Mouse (Mus musculus): ENCODE data around the gene B3glct.

B3glct gene

DNA sequence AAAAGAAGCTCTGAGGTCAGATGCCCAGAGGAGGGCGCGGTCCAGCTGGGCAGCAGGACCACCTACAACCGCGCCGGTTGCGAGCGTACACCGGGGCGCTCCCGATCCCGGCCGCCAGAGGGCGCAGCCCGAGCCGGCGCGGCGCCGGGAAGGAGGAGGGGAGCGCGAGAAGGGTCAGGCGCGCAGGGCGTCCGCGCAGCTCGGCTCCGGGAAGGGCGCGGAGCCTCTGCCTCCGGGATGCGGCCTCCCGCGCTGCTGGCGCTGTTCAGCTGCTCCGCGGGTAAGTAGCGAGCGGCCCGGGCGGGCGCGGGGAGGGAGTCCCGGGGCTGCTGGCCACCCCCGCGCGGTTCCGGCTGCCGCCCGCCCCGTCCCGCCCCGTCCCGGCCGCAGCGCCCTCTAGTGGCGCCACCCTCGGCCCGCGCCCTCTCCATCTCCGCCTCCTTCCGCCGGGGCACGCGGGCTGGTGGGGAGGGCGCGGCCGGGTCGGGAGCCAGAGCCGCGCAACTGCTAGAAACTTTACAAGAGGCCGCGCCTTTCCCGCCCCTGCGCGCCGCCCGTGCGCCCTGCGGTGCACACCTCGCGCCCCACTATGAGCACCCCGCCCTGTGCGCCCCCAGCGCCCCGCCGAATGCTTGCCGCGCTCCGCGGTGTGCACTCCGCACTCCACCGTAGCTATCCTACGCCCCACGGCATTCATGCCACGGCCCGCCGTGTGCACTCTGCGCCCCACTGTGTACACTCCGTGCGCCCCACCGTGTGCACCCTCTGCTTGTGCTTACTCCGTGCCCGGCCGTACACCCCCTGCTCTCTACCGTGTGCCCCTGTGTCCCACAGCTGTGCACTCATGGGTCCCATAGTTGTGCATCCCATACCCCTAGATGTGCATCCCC is at the start of gene B3glct:
B3glct (plus strand) TSS at position 131 of the 890 bp plus-strand sequence.
- peak; percentile 77 for DNase-seq (ENCODE audit: low spot score)

DNA sequence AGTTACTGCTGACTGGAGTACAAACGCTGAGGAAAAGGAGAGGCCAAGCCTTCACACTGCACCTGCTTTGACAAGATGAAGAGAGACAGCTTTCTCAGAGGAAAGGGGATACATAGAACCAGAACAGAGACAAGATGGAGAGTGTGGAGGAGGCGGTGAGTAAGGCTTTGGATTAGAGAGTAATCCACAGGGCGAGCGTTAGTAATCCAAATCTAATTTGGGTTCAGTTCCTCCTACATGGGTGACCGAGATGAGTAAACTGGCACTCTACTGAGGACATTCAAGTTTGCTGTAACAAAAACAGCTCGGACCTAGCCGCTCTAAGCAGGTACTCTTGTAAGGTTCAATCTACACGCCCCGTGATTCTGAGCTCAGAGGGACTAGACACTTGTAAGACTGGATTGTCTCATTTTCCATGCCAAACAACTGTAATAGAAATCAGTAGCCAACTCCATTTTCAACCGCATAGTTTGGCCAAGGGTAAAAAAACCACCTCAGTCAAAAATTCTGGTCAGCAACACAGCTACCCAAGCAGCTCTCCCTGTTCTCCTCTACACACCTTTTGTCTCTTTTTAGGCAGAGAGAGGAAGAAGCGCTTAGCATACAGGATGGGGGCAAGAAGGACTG is 43.5 kb upstream of the B3glct start:
- no peak for DNase-seq (ENCODE audit: low spot score)

DNA sequence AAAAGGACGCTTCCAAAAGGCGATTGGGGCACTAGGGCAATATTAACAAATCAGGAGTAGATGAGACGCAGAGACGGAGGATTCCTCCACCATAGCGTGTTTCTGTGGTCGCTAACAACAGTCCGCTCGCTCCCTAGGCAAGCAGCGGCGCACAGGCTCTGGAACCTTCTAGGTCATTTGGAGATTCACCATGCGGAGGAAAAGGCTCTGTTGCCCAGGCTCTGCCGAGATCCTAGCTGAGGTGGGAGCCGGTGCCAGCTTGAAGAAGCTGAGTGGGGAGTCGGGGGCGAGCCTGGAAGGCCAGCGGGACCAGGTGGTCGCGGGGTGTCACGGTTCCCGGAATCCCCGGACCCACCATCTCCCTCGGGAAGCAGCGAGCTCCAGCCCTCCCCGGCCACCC is 42.5 kb upstream of the B3glct start:
- DNase-seq (ENCODE audit: low spot score): no peak

DNA sequence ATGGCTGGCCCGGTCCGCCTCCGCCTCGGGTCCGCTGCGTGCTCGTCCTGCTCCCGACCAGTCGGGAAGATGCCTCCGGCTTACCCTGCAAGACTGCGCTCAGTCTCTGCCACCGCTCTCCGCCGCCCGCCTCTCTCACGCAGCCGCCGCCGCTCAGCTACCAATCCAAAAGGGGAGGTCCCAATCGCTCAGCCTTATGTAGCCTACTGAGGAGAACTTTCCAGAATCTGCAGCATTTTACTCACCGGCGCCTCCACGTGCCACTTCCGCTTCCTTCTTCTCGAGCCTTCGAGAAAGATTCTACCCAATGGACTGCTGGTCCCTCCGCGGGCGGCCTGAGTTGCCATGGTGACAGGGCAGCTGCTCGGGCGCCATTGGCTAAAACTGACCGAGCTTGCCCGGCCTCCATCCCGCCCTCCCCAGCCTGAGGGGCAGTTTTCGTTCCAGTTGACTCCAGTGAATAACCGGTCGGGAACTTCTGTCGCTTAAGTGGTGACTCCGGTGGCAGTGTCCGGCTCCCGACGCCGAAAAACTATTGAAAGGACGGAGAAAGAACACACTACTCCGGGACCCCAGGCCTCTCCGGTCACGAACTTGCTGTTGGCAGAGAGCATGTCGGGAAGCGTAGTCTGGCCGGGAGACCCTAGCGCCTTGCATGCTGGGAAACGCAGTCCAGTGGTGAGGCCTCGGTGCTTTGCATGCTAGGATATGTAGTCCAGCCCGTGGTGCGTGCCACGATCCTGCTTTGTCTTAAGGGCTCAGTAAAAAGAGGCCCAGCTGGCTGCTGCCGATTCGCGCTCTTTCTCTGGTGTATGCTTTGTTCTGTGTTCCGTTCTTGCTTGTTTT is 41.7 kb upstream of the B3glct start, which contains the start of gene Hsph1:
Hsph1 (minus strand) TSS at position 302 of the 846 bp plus-strand sequence.
- peak; percentile 98 for DNase-seq (ENCODE audit: low spot score)

DNA sequence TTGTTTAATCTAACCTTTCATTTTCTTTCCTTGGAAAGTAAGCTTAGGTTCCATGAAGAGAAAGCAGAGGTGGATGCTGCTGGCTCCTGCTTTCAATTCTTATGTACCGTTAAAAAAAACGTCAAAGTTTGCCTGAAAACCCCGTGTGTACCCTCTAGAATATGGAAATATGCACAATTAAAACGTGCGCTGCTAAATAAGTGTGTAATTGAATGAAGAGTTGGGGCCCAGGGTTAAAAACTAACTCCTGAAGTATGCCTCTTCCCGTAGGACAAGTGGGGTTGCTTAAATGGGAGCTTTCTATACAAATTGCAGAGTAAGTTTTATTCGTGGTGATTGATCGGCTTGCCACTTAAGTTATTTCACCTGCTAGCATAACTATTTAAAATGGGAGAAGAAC is 40.7 kb upstream of the B3glct start:
- DNase-seq (ENCODE audit: low spot score): no peak

DNA sequence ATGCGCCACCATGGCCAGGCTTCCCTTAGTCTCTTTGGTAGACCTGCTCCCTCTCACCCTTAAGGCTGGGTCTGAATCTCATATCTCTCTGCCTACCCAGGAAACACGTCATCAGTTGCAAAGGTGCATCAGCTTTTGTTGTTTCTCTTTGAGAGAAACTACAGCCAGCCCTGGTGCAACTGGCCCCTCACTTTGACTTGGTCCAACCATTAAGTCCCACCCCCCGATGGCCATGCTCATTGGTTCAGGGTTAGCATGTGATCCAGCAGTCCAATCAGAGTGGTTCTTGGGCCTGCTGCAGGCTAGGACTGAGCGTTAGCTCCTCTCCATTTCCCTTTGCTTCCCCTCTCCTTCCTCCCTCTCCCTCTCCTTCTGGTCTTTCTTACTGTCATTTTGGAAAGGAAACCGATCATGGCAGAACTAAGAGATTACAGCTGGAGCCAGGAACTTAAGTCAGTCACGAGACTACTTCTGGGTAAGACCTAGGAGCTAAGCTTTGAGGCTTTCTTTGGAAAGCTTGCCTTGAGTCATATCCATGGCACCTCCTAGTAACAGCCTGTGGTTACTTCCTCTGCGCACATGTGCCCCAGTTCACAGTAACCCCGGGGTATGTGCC is 36.6 kb upstream of the B3glct start:
- DNase-seq (ENCODE audit: low spot score): peak; percentile 73

DNA sequence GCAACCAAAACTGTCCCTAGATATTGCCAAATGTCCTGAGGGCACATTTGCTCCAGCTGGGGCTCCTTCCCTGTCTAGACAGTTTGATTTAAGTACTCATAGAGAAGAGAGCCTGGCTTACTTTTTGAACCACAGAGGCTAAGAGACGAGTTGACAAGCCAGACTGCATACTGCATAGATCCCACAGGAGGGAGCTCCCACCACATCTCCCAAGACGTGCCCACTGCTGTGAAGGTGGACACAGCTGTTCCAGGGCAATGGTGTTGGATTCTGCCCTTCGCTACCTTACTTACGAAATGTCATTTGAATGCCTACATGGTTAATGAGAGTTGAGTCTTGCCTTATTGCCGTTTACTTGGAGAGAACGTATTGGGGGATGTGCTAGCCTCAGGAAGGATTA is 35.7 kb upstream of the B3glct start:
- DNase-seq (ENCODE audit: low spot score): no peak

DNA sequence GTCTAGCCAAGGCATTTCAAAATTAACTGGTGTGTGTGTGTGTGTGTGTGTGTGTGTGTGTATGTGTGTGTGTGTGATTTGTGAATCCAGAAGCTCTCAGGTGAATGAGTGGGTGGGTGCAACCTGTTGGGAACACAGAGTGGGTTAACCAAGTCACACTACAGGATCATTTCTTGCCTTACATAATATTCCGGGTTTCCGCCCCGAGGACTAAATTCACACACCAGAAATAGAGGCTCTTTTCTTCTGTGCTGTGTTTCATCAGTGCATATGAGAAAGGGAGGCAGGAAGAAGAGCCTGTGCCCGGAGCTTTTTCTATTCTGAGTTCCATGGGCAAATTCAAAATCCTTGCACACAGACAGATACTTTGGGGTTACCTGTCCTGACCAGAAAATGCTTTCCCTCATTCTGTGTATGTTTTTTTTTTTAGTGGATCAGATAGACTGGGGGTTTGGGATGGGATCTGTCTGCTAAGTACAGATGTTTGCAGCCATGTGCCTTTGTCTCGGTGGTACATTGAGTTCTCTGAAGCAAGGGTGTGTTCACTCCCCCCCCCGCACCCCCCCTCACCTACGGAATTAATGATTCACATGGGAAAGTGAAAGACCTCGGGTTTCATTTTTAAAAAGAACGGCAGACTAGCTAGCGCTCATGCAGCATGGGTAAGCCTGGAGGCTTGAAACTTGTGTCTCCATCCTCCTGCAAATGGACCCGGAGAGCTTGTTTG is 35.1 kb upstream of the B3glct start:
- no peak for DNase-seq (ENCODE audit: low spot score)

DNA sequence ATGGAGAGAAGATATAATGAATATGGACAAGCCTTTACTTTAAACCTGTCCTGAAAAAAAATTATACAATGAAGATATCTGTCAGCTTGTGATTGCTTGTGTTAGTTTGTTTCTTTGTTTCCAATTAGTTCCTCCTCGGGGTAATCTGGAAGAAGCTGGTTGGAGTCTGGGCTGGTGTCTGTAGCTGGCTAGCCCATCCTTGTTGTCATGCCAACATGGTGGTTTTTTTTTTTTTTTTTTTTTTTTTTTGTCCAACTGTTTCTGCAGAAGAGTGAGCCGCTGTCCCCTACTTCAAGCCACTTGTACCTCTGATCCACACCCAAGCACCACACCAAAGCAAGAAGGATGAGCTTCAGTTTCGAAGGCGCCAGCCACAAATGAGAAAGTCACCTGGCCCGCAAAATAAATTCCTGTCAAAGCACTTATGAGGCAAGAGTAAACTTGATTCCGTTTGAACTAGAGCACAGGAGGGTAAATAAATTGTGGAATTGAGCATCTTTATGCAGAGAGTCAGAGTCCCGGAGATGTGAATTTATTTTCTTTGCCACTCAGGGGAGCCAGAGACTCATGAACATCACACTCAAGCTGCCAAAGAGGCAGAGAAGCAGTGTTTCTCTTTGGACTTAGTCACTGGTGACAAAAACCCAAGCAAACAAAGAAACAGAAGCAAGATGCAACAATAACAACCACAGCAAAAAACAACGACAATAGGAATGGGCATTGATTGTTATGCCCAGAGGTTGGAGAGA is 30.5 kb upstream of the B3glct start:
- DNase-seq (ENCODE audit: low spot score): no peak

DNA sequence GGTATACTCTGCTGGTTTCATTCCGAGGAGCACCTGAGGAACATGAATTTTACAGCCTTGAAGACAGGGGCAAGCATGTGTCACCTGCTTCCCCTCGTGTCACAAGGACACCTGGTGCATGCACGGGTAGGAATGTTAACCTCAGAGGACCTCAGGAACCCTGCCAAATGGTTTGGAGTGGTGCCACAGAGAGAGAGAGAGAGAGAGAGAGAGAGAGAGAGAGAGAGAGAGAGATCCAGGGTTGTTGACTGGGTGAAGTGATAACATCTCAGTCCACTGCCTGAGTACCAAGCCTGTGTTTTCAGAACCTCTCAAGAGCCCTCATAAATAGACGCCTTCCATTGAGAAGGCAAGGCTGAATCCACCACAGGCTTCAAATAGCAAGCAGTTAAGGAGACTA is 29.8 kb upstream of the B3glct start:
- no peak for DNase-seq (ENCODE audit: low spot score)

DNA sequence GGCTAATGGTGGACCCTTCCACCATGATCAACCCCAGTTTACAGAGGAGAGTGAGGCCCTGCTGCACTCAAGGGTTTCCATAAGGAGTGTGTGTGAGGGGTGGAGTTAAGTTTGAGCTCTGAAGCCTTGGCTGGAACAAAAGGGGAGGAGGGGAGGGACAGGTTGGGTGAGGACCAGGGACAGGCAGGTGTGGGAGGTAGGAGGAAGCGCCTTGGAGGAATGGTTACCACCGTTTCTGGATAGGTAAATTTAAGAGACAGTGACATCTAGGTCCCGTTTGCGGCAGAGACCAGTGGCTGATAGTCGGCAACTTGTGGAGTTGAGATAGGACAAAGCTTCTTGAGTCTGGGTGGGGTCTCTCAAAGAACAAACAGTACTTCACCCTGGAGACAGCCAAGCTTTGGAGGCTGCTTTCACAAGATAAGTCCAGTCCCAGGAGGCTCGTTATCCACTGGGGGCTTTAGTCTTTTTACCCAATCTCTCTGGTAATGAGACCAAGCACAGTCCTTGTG is 29.1 kb upstream of the B3glct start:
- DNase-seq (ENCODE audit: low spot score): peak; percentile 64

DNA sequence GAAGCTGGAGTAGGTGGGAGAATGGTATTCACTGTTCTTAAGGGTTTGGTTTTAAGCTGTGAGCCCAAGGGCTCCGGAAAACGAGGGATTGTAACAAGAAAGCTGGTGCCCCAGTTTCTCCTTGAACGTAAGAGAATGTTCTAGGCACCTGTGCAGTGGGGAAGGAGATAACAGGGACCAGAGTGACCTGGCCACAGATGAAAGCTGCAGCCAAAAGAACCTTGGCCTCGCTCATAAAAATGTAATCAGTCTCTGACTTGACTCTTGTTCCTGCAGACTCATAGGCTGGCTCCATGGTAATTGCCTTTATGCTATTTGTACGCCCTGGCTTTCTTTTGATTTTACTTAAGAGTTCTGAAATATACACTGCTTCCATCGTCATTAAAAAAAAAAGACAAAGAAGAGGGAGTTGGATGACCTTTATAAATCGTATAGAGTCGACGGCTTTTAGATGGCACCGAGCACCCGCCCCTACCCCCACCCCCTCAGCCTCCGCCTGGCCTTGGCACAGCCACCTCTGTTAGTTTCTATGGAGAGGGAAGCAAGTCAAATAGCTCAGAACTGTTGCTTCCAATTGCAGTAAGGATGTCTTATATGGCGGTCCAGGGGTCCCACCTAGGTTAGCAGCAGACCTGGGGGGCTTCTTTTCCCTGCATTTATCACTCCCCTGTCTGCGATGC is 28.4 kb upstream of the B3glct start:
- DNase-seq (ENCODE audit: low spot score): no peak

DNA sequence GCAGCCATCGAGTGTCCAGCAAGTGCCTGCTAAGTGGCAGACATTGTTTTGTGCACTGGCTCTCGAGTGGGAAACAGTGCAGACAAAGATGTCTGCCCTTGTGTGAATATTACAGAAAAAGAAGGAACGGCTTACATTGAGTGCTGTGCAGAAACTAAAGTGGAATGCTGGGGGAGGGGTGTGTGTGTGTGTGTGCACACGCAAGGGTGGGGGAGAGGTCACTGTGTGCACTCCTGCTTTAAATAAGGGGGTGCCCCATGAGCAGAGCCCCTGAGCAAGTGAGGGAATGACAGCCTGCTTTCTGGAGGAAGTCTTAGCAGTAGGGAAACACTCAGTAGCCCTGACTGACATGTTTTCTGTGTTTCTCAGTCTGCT is 27.9 kb upstream of the B3glct start:
- DNase-seq (ENCODE audit: low spot score): no peak

DNA sequence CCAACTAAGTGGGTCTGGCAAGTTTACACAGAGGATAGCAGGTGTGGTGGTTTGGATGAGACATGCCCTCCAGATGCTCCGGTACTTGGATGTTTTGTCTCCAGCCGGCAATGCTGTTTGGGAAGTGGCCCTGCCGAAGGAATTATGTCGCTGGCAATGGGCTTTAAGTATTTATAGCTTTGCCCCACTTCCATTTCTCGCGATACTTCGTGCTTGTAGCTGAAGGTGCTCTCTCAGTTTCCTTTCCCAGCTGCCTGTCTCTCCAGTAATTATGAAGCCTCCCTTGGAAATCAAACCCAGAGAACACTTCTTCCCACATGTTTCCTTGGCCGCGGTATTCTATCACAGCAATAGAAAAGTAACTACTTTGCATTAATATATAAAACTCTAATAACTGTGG is 22.4 kb upstream of the B3glct start:
- no peak for DNase-seq (ENCODE audit: low spot score)

DNA sequence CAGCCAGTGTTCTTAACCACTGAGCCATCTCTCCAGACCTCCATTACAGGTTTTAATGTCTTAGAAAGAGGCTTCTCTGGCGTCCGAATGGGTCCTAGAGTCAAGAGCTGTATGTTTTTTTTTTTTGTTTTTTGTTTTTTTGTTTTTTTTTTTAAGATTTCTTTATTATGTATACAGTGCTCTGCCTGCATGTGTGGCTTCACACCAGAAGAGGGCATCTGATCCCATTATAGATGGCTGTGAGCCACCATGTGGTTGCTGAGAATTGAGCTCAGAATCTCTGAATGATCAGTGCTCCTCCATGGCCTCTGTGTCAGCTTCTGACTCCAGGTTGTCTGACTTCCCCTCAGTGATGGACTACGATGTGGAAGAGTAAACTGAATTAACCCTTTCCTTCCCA is 20.0 kb upstream of the B3glct start:
- no peak for DNase-seq (ENCODE audit: low spot score)

DNA sequence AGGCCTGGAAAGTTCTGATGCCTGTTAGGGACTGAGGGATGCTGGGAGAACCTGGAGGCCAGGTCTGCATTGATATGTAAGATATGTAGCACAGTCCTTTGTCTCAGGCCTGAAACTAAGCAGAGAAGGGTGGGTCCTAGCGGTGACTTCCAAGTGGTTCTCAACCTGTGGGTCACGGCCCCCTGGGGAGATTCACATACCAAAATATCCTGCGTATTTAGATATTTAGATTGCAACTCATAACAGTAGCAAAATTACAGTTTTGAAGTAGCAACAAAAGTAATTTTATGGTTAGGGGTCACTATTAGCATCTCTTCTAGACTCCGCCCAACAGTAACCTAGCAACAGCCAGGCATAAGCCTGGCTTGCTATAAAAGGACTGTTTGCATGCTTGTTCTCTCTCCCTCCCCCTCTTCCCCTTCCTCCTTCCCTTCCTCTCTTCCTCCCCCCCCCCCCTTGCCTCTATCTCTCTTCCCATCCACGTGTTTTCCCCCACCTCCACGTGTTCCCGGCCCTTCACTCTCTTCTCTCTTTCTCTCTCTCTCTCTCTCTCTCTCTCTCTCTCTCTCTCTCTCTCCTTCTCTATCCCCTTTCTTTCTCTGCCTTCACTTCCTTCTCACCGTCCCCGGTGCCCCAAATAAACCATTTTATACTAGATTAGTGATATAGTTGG is 19.2 kb upstream of the B3glct start:
- no peak for DNase-seq (ENCODE audit: low spot score)

DNA sequence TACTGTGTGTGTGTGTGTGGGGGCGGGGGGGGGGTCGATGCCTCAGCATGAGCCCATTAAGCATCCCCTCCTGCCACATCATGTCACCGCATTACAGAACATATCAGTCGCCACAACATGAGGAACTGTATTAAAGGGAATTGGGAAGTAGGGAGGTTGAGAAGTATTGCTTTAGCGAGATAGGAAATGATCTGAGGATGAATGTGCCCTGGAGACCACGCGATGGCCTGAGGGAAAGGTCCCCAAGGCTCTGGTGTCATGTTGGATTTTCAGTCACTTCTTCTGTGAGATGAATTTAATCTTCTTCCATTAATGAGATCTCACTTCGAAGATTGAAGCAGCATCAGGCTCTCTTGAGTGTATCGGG is 18.6 kb upstream of the B3glct start:
- DNase-seq (ENCODE audit: low spot score): no peak

DNA sequence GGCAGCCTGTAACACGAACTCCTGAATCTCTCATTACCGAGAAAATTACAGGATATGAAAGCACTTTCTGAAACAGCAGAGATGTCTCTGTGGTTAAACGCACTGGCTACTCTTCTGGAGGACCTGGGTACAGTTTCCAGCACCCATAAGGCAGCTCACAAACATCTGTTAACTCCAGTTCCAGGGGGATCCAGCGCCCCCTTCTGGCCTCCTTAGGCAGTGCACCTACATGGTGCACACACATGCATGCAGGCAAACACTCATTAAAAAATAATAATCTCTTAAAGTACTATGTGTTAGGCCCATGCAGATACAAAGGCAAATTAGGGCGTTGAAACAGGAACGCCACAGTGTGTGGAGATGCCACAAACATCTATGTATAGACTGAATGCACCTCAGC is 16.6 kb upstream of the B3glct start:
- DNase-seq (ENCODE audit: low spot score): no peak

DNA sequence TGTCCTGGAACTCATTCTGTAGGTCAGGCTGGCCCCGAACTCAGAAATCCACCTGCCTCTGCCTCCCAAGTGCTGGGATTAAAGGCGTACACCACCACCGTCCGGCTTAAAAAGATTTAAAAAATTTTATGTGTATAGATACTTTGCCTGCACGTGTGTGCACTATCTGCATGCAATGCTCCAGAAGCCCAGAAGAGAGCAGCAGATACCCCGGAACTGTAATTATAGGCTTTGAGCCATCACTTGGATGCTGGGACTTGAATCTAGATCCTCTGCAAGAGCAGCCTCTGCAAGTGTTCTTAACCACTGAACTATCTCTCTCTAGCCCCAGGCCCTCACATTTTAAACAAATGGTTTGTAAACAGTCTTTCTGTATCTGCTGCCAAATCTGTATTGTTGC is 15.1 kb upstream of the B3glct start:
- DNase-seq (ENCODE audit: low spot score): no peak

DNA sequence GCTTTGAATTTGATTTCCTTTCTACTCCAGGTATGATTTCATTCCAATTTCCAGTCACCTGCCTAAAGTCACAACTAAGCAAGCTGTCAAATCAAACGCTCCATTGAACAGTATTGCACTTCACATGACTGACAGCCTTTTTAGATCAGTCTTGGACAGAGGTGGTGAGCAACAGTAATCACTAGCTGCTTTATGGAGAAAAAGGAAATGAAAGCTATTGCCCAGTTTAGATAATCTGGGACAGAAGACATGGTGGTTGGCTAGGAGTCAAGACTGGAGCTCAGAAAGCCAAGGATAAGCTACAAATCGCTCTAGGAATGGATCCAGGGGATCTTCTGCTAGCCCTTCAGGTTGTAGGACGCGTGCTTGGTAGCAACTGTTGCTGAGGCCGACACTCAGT is 14.6 kb upstream of the B3glct start:
- no peak for DNase-seq (ENCODE audit: low spot score)
